Mouse (Mus musculus): ENCODE measurements at regions not wholly inside any gene's neighbourhood (a gene's known extent, or its start where the extent isn't known, plus 50 kb on each side); places are given as distances from the start of the nearest gene placed in this dataset.

DNA sequence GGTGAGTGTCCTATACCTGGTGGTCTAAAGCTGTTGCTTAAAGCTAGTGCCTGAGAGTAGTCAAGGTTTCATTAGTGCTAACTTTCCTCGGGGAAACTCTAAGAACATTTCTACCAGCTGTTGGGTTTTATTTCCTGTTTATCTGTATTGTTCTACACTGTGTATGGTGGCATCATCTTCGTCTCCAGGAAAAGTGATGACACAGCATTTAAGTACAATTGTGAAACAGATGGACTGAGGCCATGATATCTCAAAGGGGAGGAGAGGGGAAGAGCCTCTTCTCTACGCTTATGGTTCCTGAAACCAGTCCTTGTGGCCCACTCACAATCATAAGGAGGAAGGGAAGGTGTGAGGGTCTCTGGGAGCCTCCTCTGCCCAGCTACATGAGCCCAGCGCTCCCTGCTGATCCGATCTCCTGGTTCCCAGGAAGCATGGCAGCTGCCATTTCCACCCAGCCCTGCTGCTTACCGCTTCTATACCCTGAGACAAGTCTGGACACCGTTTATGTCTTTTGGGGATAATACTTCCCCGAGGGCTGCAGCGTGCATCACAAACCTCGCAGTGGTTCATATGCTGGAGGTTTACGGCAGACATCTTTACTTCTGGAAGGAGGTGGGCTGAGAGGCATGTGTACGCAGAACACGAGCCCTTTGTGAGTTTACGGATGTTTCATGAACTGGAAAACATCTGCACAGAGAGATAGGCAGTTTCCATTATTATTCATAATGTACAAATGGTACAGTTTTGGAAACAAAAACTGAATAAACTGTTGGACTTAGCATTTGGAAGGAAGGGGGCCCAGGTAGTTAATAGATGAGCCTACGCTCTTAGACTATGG, 189.6 kb downstream of the Fam43a start:
- peaks cover 48% of the 10 kb centered on the region for H3K4me1 ChIP-seq (ENCODE audit: control insufficient read depth, insufficient read depth, insufficient read length, low read length)
- no peak overlapping the region for H3K4me3 ChIP-seq (ENCODE audit: insufficient read depth, low read depth, low read length)
- peak overlapping the region; percentile 70 for H3K27ac ChIP-seq (replicated peaks; ENCODE audit: low read depth, low read length)

- Histone ChIP-seq H3K4me1 (ENCODE audit: control insufficient read depth, insufficient read depth, insufficient read length, low read length) (peaks cover 56% of the 10 kb centered on the region), H3K27ac (replicated peaks; ENCODE audit: low read depth, low read length) (peak overlapping the region; percentile 90), H3K4me3 (ENCODE audit: insufficient read depth, low read depth, low read length) (no peak overlapping the region)
Observed at GRCm38 (mm10) chr16:30790036-30790435, 190.5 kb downstream of the Fam43a start.

DNA sequence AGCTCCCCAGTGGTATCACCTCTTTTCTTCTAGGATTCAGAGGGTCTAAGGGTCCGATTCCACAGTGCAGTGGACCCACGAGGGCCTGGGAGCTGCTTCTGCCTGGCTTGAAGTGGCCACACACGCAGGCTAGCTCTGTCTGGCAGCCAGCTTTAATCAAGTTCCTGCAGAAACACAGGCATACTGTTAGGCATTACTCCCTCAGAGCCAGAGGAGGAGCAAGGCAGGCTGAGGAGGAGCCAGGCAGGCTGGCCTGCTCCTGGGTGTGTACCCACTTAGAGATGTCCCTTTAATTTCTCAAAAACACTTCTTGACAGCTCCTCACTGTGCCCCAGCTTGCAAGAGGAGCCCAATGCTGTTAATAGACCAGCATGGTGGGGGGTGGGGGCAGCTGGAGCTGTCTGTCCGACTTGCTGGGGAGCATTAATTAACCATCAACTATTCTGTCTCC, 191.1 kb downstream of the Fam43a start:
- no peak overlapping the region for H3K4me3 ChIP-seq (ENCODE audit: insufficient read depth, low read depth, low read length)
- peaks cover 58% of the 10 kb centered on the region for H3K4me1 ChIP-seq (ENCODE audit: control insufficient read depth, insufficient read depth, insufficient read length, low read length)
- H3K27ac ChIP-seq (replicated peaks; ENCODE audit: low read depth, low read length), result peak overlapping the region; percentile 90

DNA sequence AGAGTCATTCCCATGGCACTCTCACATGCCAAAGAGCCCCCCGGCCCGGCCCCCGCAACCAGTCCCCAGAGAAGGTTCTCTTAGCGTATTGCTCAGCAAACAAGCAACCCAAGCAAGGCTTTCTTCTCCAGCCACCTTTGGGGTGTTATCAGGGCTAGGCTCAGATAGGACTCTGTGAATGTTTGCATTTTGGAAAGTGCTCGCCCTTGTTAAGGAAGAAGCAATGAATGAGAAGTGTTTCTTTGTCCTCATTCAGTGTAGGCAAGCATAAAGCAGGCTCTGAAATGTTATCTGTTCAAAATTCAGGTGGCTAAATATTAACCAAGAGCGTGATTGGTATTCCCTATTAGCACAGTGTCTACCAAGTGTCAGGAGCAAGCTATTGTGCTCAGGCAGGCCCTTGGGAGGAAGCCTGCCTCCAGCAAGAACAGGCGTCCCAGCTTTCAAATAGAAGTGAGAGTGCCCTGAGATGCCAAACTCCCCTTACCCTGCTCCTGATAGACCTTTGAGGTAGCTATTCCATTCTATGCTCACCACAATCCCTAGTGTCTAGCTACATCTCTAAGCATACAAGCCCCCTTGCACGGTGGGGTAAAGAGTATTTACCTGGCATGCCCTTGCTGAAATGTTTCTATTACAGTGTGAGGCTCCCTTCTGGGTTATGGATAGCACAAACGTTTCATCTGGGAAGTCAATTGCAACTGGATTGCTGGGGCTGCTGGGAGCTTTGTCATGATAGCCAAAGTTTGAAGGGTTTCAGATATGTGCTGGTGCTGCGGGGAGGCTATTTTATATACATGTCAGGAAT, 191.7 kb downstream of the Fam43a start:
- peak overlapping the region; percentile 90 for H3K27ac ChIP-seq (replicated peaks; ENCODE audit: low read depth, low read length)
- H3K4me1 ChIP-seq (ENCODE audit: control insufficient read depth, insufficient read depth, insufficient read length, low read length), result peaks cover 61% of the 10 kb centered on the region
- no peak overlapping the region for H3K4me3 ChIP-seq (ENCODE audit: insufficient read depth, low read depth, low read length)

DNA sequence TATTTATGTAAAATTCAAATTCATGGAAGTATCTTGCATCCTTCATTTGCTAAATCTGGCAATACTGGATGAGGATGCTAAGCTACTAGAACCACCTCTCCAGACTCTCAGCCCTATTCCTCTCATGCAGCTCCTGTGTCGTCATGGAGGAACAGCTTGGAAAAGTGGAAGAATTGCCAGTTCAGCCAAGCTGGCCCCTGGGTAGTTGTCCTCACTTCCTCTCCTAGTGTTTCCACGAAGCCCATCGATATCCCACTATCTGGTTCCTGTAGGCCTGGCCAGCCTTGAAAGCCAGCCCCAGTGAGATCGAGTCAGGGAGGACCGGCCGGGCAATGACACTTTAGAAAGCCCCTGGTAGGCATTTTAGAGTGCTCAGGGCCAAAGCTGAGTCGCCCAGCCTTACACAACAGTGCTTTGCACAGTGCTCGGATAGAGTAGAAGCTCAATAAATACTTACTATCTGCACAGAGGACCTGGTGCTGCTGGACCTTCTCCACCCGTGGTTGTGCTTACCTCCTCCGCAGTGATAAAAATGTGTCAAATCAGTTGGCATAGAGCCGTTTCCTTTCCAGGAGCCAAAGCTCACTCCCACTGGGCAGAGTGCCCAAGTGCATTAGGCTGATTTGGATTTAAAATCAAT, 193.3 kb downstream of the Fam43a start:
- Histone ChIP-seq H3K4me1 (ENCODE audit: control insufficient read depth, insufficient read depth, insufficient read length, low read length) (peaks cover 59% of the 10 kb centered on the region), H3K4me3 (ENCODE audit: insufficient read depth, low read depth, low read length) (peak overlapping the region; percentile 21; the same call in 1 of the 2 replicates), H3K27ac (replicated peaks; ENCODE audit: low read depth, low read length) (peak overlapping the region; percentile 90)

DNA sequence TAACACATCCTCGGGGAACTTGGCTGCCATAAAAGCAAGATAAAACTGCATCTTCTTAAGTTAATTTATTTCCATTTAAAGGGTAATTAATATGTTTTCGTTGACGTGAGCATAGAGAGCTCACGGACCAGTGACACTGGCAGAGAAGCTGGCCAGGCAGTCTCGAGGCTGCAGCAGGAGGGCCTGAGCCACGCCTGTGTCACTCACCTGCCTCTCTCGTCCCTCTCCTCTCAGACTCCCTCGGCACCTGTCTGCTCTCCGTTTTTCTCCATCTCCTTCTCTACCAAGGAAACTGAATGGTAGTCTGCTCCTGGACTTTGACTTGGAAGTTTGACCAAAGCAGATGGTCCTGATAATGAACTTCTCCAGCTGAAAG, 193.8 kb downstream of the Fam43a start:
- no peak overlapping the region for H3K4me3 ChIP-seq (ENCODE audit: insufficient read depth, low read depth, low read length)
- peak overlapping the region; percentile 90 for H3K27ac ChIP-seq (replicated peaks; ENCODE audit: low read depth, low read length)
- H3K4me1 ChIP-seq (ENCODE audit: control insufficient read depth, insufficient read depth, insufficient read length, low read length), result peaks cover 61% of the 10 kb centered on the region

DNA sequence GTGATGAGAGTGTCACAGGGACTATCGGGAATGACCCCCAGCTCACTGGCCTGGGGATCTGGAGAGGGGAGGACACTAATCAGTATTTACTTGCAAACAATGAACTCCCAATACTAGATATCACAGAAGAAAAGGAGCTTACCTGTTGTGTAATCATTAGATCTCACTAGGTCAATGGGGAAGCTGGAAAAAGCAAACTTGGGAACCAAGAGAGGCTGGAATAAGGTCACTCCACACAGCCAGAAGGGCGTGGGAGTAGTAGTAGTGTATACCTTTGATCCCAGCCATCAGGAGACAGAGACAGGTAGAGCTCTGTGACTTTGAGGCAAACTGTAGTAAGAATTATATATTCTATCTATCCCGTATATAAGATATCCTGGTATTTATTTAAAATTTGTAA, 194.3 kb downstream of the Fam43a start:
- peak overlapping the region; percentile 90 for H3K27ac ChIP-seq (replicated peaks; ENCODE audit: low read depth, low read length)

GRCm38 (mm10) chr16:30795501-30795904, 196.0 kb downstream of the Fam43a start:
- H3K4me3 ChIP-seq (ENCODE audit: insufficient read depth, low read depth, low read length), result no peak overlapping the region
- H3K4me1 ChIP-seq (ENCODE audit: control insufficient read depth, insufficient read depth, insufficient read length, low read length), result peaks cover 61% of the 10 kb centered on the region
- H3K27ac ChIP-seq (replicated peaks; ENCODE audit: low read depth, low read length), result peak overlapping the region; percentile 98

More for the DNA sequence above, 194.3 kb downstream of the Fam43a start:
- H3K4me1 ChIP-seq (ENCODE audit: control insufficient read depth, insufficient read depth, insufficient read length, low read length), result peaks cover 61% of the 10 kb centered on the region
- no peak overlapping the region for H3K4me3 ChIP-seq (ENCODE audit: insufficient read depth, low read depth, low read length)

DNA sequence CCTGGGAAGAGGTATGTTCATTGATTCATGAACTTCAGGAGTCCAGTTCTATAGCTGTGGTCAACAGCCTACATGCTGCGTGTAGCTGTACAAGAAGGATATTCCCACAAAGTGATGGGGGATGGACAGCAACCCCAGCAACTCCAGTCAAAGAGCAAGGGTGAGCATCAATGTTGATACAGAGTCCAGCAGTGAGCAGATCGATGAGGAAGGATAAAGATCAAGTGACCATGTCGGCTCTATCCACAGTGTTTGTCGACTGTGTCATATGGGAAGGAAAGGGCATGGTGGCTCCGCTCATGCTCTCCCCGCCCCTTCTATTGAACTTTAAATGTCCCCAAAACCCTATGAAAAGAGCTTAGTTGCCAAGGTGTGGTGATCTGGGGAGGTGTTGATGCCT, 196.6 kb downstream of the Fam43a start:
- Histone ChIP-seq H3K4me1 (ENCODE audit: control insufficient read depth, insufficient read depth, insufficient read length, low read length) (peaks cover 55% of the 10 kb centered on the region), H3K27ac (replicated peaks; ENCODE audit: low read depth, low read length) (peak overlapping the region; percentile 98)

DNA sequence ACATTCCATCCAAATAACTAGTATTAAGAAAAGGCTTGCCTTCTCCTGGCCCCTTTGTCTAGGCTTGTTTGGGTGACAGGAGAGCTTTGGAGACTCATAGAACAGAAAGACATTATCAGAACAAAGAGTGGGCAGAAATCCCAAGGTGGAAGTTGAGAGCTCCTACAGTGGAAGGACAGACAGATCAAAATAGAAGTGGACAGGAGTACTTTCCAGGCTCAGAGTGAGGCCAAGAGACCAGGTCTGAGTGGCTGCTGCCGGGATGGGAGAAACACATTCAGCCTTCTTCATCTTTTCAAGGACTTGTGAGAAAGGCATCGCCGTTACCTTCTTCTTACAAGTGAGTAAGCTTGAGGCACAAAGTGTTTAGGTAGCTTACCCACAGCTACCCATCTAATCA, 197.5 kb downstream of the Fam43a start:
- H3K4me1 ChIP-seq (ENCODE audit: control insufficient read depth, insufficient read depth, insufficient read length, low read length), result peaks cover 47% of the 10 kb centered on the region
- peak overlapping the region; percentile 98 for H3K27ac ChIP-seq (replicated peaks; ENCODE audit: low read depth, low read length)
- H3K4me3 ChIP-seq (ENCODE audit: insufficient read depth, low read depth, low read length), result no peak overlapping the region

More for the DNA sequence above, 196.6 kb downstream of the Fam43a start:
- no peak overlapping the region for H3K4me3 ChIP-seq (ENCODE audit: insufficient read depth, low read depth, low read length)

DNA sequence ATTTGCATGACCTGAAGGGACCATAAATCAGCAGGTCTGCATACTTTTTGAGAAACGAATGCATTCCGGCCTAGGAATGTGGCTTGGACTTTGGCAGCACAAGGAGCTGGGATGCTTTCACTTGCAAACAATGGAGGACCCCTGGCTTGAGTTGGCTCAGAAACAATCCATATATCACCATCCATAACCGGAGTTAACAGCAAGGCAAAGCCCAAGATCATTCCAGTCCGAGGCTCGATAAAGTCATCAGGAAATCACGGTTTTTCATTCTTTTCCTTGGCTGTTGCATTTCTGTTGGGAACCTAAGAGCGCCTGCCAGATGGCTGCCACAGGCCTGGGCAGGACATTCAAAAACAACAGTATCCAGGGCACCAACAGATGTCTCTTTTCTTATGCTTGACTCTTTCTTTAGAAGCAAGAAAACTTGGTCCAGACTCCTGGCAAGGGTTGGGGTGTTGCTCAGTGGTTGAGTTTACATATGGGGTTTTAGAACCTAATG, 198.5 kb downstream of the Fam43a start:
- Histone ChIP-seq H3K27ac (replicated peaks; ENCODE audit: low read depth, low read length) (peak overlapping the region; percentile 65; the same call in 1 of the 2 replicates), H3K4me3 (ENCODE audit: insufficient read depth, low read depth, low read length) (no peak overlapping the region), H3K4me1 (ENCODE audit: control insufficient read depth, insufficient read depth, insufficient read length, low read length) (peaks cover 47% of the 10 kb centered on the region)

DNA sequence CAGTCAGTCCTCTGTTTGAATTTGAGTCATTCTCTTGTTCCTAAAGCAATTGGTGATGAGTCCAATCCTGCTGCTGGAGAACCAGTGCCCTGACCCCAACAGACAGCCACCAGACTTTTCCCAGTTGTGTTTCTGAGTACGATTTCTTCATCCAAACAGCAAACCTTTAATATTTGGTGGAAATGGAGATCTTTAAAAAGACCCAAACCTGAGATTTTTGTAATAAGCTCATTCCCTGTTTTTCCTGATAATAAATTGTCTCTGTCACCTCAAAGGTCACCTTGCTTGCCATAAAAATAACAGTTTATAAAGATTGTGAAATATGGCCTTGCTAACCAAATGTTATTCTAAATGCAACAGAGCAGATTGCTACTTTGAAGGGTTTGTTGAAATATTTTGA, 199.0 kb downstream of the Fam43a start:
- H3K27ac ChIP-seq (replicated peaks; ENCODE audit: low read depth, low read length), result peak overlapping the region; percentile 65; the same call in 1 of the 2 replicates
- H3K4me3 ChIP-seq (ENCODE audit: insufficient read depth, low read depth, low read length), result no peak overlapping the region
- peaks cover 44% of the 10 kb centered on the region for H3K4me1 ChIP-seq (ENCODE audit: control insufficient read depth, insufficient read depth, insufficient read length, low read length)

DNA sequence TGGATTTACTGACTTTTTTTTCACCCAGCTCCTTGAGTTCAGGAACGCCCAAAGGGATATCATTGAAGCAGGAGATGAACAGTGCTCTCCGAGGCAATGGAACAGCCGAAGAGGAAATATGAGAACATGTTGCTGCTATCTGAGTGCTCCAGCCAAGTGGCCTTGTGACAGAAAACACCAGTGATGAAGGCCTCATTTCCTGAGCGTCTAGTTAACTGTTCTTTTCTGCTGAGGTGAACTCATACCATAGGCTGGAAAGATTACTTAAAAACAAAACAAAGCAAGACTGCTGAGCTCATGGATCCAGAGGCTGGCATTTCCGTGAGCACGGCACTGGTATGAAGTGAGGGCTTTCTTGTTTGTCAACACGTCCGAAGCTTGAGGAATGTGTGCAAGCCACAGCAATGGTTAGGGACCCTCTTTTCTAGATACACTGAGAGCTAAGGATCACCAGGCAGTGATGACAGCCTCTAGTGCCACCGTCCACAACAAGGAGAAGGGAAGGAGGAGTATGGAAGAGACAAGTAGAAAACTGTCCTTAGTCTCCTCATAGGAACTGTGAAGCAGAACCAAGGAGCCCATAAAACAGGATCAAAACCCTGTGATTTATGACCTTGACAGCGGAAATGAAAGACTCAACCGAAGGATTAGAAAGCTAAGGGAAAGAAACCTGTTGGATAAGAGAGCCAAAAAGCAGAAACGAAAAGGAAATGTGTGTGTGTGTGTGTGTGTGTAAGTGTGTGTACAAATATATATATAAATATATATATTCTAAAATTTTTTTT, 200.4 kb downstream of the Fam43a start:
- Histone ChIP-seq H3K27ac (replicated peaks; ENCODE audit: low read depth, low read length) (peak overlapping the region; percentile 77), H3K4me1 (ENCODE audit: control insufficient read depth, insufficient read depth, insufficient read length, low read length) (peaks cover 32% of the 10 kb centered on the region)

DNA sequence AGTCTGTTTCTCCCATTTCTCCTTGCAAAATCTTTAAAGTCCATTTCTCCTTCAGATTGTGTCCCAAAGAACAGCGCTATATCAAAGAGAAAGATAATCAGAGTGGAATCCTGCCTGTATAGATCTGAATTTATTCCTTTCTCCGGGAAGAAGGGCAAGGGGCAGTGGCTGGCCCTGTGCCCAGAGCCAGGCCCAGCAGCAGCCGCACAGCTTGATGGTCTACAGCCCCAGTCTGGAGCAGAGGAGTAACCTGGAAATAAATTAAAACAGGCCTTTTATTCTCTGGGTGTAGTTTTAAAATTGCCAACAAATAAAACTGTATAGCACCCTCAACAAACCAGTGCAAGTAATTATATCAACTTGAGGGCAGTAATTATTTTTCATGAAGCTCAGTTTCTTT, 204.5 kb downstream of the Fam43a start:
- H3K27ac ChIP-seq (replicated peaks; ENCODE audit: low read depth, low read length), result no peak overlapping the region
- H3K4me1 ChIP-seq (ENCODE audit: control insufficient read depth, insufficient read depth, insufficient read length, low read length), result peaks cover 12% of the 10 kb centered on the region
- no peak overlapping the region for H3K4me3 ChIP-seq (ENCODE audit: insufficient read depth, low read depth, low read length)

More for the DNA sequence above, 200.4 kb downstream of the Fam43a start:
- no peak overlapping the region for H3K4me3 ChIP-seq (ENCODE audit: insufficient read depth, low read depth, low read length)
